27 mouse cellular contexts compared by ENCODE assay signal in the genomic region with DNA sequence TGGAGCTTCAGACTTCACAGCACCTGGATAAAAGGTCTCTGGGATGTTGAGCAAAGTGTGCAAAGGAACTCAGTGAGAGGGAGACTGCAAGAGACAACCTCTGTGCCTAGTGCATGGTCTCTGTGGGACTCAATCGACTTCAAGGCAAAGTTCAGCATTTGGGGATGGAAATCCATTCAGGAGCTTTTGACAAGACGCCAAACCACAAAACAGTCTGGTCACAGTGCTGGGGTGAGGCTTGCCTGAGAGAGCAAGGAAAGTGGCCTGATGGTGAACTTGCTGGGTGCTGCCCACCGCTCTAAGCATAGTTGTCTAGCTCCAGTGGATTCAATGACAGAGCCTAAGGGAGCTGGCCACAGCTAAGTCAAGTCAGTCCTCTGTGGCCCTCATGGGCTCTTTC. TPM values are rescaled to one million over a fixed set of nuclear protein-coding genes. Genes with fewer than 3 reads are reported as not detected.
DNase-seq lines count a peak whose midpoint lies in the region; ATAC-seq and TF ChIP-seq lines count a peak whose summit lies in the region.
"Had no signal": no experiment of that assay in that cellular context is flagged by ENCODE, and none has a peak within 500 bp of the region (broad histone marks: within the 10 kb centered on the region; RNA-seq: fewer than 3 reads in every experiment).

No protein-coding gene starts in this region.

- peaks cover 20% of the 10 kb centered on the region for H3K4me1 ChIP-seq in liver, postnatal 0 days (ENCODE audit: insufficient read depth)
- H3K4me1 ChIP-seq in liver, embryonic 11.5 days (replicated peaks; ENCODE audit: control insufficient read depth, insufficient read depth, low read length) = peaks cover 7% of the 10 kb centered on the region; the same call in 1 of the 2 replicates
- H3K4me1 ChIP-seq in brown adipose tissue, adult 24 weeks (ENCODE audit: control insufficient read depth, insufficient read depth, insufficient read length, low read length) = peaks cover 35% of the 10 kb centered on the region
- peaks cover 18% of the 10 kb centered on the region for H3K4me1 ChIP-seq in forebrain, embryonic 10.5 days
- H3K4me1 ChIP-seq: neural tube, embryonic 12.5 days had no signal

- H3K36me3 ChIP-seq in liver, postnatal 0 days (replicated peaks; ENCODE audit: insufficient read depth, low read length) = no peaks in the 10 kb centered on the region
- no peaks in the 10 kb centered on the region for H3K36me3 ChIP-seq in liver, embryonic 11.5 days (ENCODE audit: control insufficient read depth, insufficient read depth, low read length)
- H3K36me3 ChIP-seq in forebrain, embryonic 10.5 days (replicated peaks) = no peaks in the 10 kb centered on the region
- H3K36me3 ChIP-seq: embryonic facial prominence, embryonic 13.5 days; heart, embryonic 13.5 days; limb, embryonic 13.5 days; neural tube, embryonic 12.5 days had no signal

- no peaks in the 10 kb centered on the region for H3K9me3 ChIP-seq in liver, postnatal 0 days (ENCODE audit: low read length)
- no peaks in the 10 kb centered on the region; the same call in 1 of the 2 replicates for H3K9me3 ChIP-seq in liver, embryonic 11.5 days (ENCODE audit: control insufficient read depth, low read length)
- peaks cover 13% of the 10 kb centered on the region for H3K9me3 ChIP-seq in forebrain, embryonic 10.5 days

- H3K4me2 ChIP-seq in liver, postnatal 0 days (ENCODE audit: low read depth, low read length) = no peak overlapping the region
- no peak overlapping the region for H3K4me2 ChIP-seq in liver, embryonic 11.5 days
- H3K4me2 ChIP-seq: embryonic facial prominence, embryonic 13.5 days; heart, embryonic 13.5 days; limb, embryonic 13.5 days; lung, embryonic 14.5 days; midbrain, embryonic 11.5 days; neural tube, embryonic 12.5 days had no signal

- no peaks in the 10 kb centered on the region for H3K27me3 ChIP-seq in liver, postnatal 0 days (ENCODE audit: insufficient read depth, low read length)
- H3K27me3 ChIP-seq in liver, embryonic 11.5 days (replicated peaks; ENCODE audit: control insufficient read depth, insufficient read depth, low read length) = no peaks in the 10 kb centered on the region; the same call in 1 of the 2 replicates
- no peaks in the 10 kb centered on the region for H3K27me3 ChIP-seq in forebrain, embryonic 10.5 days (ENCODE audit: poor library complexity, severe bottlenecking)
- H3K27me3 ChIP-seq: embryonic facial prominence, embryonic 13.5 days; heart, embryonic 13.5 days; limb, embryonic 13.5 days; neural tube, embryonic 12.5 days had no signal

- no peak for TF ChIP-seq CTCF in liver, postnatal 0 days (IDR thresholded peaks at IDR 0.05; ENCODE audit: low read depth)

- no peak overlapping the region for H3K4me3 ChIP-seq in liver, postnatal 0 days (ENCODE audit: low read depth, low read length)
- no peak overlapping the region for H3K4me3 ChIP-seq in liver, embryonic 11.5 days (ENCODE audit: low read depth, low read length)
- H3K4me3 ChIP-seq in brown adipose tissue, adult 24 weeks (ENCODE audit: insufficient read depth, low read depth, low read length) = no peak overlapping the region
- no peak overlapping the region for H3K4me3 ChIP-seq in forebrain, embryonic 10.5 days
- H3K4me3 ChIP-seq: embryonic facial prominence, embryonic 13.5 days; heart, embryonic 13.5 days; limb, embryonic 13.5 days; neural tube, embryonic 12.5 days had no signal

- H3K27ac ChIP-seq in liver, postnatal 0 days (ENCODE audit: low read depth) = peak overlapping the region; percentile 71; the same call in 1 of the 2 replicates
- no peak overlapping the region for H3K27ac ChIP-seq in liver, embryonic 11.5 days (ENCODE audit: low read depth, low read length)
- peak overlapping the region; percentile 58 for H3K27ac ChIP-seq in brown adipose tissue, adult 24 weeks (replicated peaks; ENCODE audit: low read depth, low read length)
- H3K27ac ChIP-seq in forebrain, embryonic 10.5 days = no peak overlapping the region
- H3K27ac ChIP-seq: embryonic facial prominence, embryonic 13.5 days; heart, embryonic 13.5 days; limb, embryonic 13.5 days; liver, embryonic 14.5 days; neural tube, embryonic 12.5 days; stomach, postnatal 0 days had no signal

- WGBS in liver, postnatal 0 days (ENCODE audit: insufficient replicate concordance) = 58% methylated on average over 3 of the region's 3 CpGs
- WGBS in liver, embryonic 11.5 days = 80% methylated on average over 3 of the region's 3 CpGs
- 93% methylated on average over 3 of the region's 3 CpGs for WGBS in forebrain, embryonic 10.5 days

- ATAC-seq in liver, postnatal 0 days = no peak
- ATAC-seq in liver, embryonic 11.5 days (replicated peaks; ENCODE audit: low FRiP score) = no peak
- ATAC-seq: forebrain, embryonic 16.5 days; hindbrain, embryonic 16.5 days; midbrain, embryonic 16.5 days had no signal

- DNase-seq in heart, adult 8-10 months (ENCODE audit: low spot score) = peak; percentile 13
- no peak for DNase-seq in heart, adult 9 months (ENCODE audit: low spot score in 2 of 2)
- no peak for DNase-seq in liver, postnatal 0 days
- DNase-seq in liver, embryonic 11.5 days (ENCODE audit: low spot score) = no peak
- DNase-seq in Muller cell, postnatal 12 days (ENCODE audit: inconsistent ontology term) = peak; percentile 42
- DNase-seq in forebrain, embryonic 10.5 days (ENCODE audit: extremely low spot score, low spot score) = no peak
- DNase-seq: adrenal gland, postnatal 25 days; B cell, adult 2 months; cerebellum, adult 18-20 months; cerebellum, postnatal 10 days; heart, postnatal 14 days; kidney, postnatal 14 days; lung, embryonic 14.5 days; right cerebral cortex, adult 18-20 months; spleen, adult 18-20 months; thymus, postnatal 4 days had no signal

- no peak for TF ChIP-seq EP300 in liver, postnatal 0 days (IDR thresholded peaks at IDR 0.05; ENCODE audit: low read depth)

- H3K9ac ChIP-seq in liver, postnatal 0 days (replicated peaks) = no peak overlapping the region
- H3K9ac ChIP-seq in liver, embryonic 11.5 days (ENCODE audit: low read depth, low read length) = no peak overlapping the region
- H3K9ac ChIP-seq: embryonic facial prominence, embryonic 13.5 days; heart, embryonic 13.5 days; limb, embryonic 13.5 days; liver, embryonic 14.5 days; lung, embryonic 14.5 days; neural tube, embryonic 12.5 days had no signal

RNA-seq across cellular contexts. Expression of a gene that starts 30.4 kb away (rescaled TPM):
- total RNA-seq in heart, adult 8-10 months (2022) = 10 to 100 TPM; 17.3 to 23.6 (median 18.3) TPM
- 36.3 and 40.3 TPM in 2 replicates for polyA plus RNA-seq in liver, postnatal 0 days (2015; fragmentation: Nextera tagmentation; extraction: Ambion mirVana)
- polyA plus RNA-seq in liver, embryonic 11.5 days (2014; fragmentation: Nextera tagmentation; extraction: Ambion mirVana) = 59.7 and 65.4 TPM in 2 replicates
- 311 and 482 TPM in 2 replicates for polyA plus RNA-seq in brown adipose tissue, adult 24 weeks (2012; ENCODE audit: insufficient read depth, insufficient read length, missing spikeins)
- polyA plus RNA-seq in forebrain, embryonic 10.5 days (2016; fragmentation: Nextera tagmentation; extraction: Ambion mirVana) = 94.2 and 104 TPM in 2 replicates

Comparison
In these comparisons a context has a peak if more than half of its experiments do, and no peak if none do; other contexts are left out.
1. DNase-seq: peak in heart, adult 8-10 months (single experiment) and Muller cell, postnatal 12 days (single experiment); none in heart, adult 9 months (0 of 2), liver, postnatal 0 days (single experiment), liver, embryonic 11.5 days (single experiment) and forebrain, embryonic 10.5 days (single experiment).
2. H3K27ac ChIP-seq: peak in liver, postnatal 0 days (single experiment) and brown adipose tissue, adult 24 weeks (single experiment); none in liver, embryonic 11.5 days (single experiment) and forebrain, embryonic 10.5 days (single experiment).